Mouse (Mus musculus): ENCODE data around the gene Macf1.

DNA sequence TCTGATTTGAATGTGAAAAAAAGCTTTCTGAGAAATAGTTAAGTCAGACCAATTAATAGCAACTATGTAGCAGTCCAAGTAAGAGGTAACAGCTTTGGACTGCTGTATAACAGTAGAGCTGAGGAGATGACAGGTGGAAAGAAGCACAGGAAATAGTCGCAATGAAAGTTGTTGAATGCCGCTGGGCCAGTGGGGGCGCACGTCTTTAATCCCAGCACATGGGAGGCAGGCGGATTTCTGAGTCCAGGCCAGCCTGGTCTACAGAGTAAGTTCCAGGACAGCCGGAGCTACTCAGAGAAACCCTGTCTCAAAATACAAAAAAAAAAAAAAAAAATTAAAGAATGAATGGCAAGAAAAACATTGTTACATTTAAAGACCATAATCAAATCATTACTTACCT, 35.0 kb downstream of the Macf1 start:
- TF ChIP-seq MYOD1 (IDR thresholded peaks at IDR 0.05; ENCODE audit: control insufficient read depth in 1 of 3, insufficient read length in 2 of 3, low read depth in 2 of 3) (no peak), E2F4 (IDR thresholded peaks at IDR 0.05; ENCODE audit: insufficient read depth) (no peak), MAX (IDR thresholded peaks at IDR 0.05; ENCODE audit: low read depth) (no peak), POLR2A (IDR thresholded peaks at IDR 0.05; ENCODE audit: insufficient read length, low read depth) (no peak), REST (IDR thresholded peaks at IDR 0.05; ENCODE audit: insufficient read depth, insufficient read length) (no peak), MYOG (IDR thresholded peaks at IDR 0.05; ENCODE audit: control insufficient read depth in 1 of 3, insufficient read depth in 1 of 3, insufficient read length in 2 of 3, low read depth in 2 of 3) (no peak)
